In the genomic region with DNA sequence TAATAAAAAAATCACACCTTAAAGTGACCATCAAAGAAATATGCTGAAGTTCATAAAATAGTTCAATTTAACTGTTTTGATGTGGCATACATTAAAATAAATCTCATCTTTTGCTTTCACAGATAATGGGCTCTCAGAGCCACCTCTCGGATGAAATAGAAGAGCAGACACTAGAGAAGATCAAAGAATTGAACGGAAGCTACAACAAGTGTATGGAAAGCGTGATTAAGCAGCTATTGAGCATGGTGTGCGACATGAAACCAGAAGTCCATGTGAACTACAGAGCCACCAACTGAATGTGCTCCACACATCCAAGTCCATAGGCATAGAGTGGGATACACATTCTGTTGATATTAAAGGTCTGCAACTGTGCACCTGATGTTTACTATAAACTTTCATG, we compare ENCODE assay signal across 34 mouse cellular contexts. TPM values are rescaled to one million over a fixed set of nuclear protein-coding genes. Genes with fewer than 3 reads are reported as not detected.
"Had no signal": no experiment of that assay in that cellular context is flagged by ENCODE, and none has a peak within 500 bp of the region (broad histone marks: within the 10 kb centered on the region; RNA-seq: fewer than 3 reads in every experiment).

No protein-coding gene starts in this region.

- DNase-seq: gastrocnemius, postnatal 14 days; gastrocnemius, postnatal 36 days; heart, adult 11 months; heart, postnatal 10 days; heart, postnatal 4 days; kidney, adult 18-20 months; kidney, adult 8-10 months; kidney, postnatal 10 days; kidney, postnatal 25 days; kidney, postnatal 4 days; liver had no signal

- ATAC-seq: hindbrain, embryonic 16.5 days; intestine, embryonic 15.5 days; intestine, postnatal 0 days; liver, embryonic 12.5 days had no signal

RNA-seq across cellular contexts. Expression of gene Atp6v1g3, which starts 14.1 kb away (rescaled TPM):
- total RNA-seq: gastrocnemius, adult 18-20 months; gastrocnemius, adult 8-10 months; gastrocnemius, postnatal 14 days; gastrocnemius, postnatal 36 days; heart, adult 8-10 months; heart, postnatal 10 days; heart, postnatal 25 days; heart, postnatal 4 days; layer of hippocampus, adult 2 months; layer of hippocampus, postnatal 10 days; layer of hippocampus, postnatal 25 days; left cerebral cortex, adult 2 months; left cerebral cortex, postnatal 14 days; left cerebral cortex, postnatal 36 days had no signal
- polyA plus RNA-seq: heart, embryonic 10.5 days; heart, embryonic 12.5 days; heart, embryonic 14.5 days; heart, embryonic 16.5 days; hindbrain, embryonic 10.5 days; hindbrain, embryonic 12.5 days; hindbrain, embryonic 14.5 days; hindbrain, embryonic 16.5 days; intestine, embryonic 15.5 days; intestine, postnatal 0 days; liver, embryonic 12.5 days; liver, embryonic 14.5 days; liver, embryonic 16.5 days had no signal
